Mouse (Mus musculus) spleen, embryonic (tissue): ENCODE data around the gene Tmem205.

Source experiments
- CTCF ChIA-PET: fragments of 350-600 bp; sonication (Branson Sonifier 250); formaldehyde crosslinking; loops from one replicate; lab custom pipeline; 2022; lab: Charles Lee

The Tmem205 gene

GRCm38 (mm10) chr9:21927208-21927753, at the start of gene Tmem205, which contains the start of gene Ccdc159:
Gene Tmem205 (minus strand): TSS chr9:21927556.
Gene Ccdc159 (plus strand): TSS chr9:21927471.
- CTCF ChIA-PET, result interaction anchor here (0.6 kb wide), 1 partner anchor 24 kb away, joined by 3 read pairs; no protein-coding TSS in a partner anchor

- CTCF ChIA-PET, result no interaction called here
Observed at GRCm38 (mm10) chr9:21976626-21977175, 49.3 kb upstream of the Tmem205 start.

- CTCF ChIA-PET, result no interaction called here
Observed at GRCm38 (mm10) chr9:21969304-21969703, 41.9 kb upstream of the Tmem205 start.

GRCm38 (mm10) chr9:21968883-21969282, 41.5 kb upstream of the Tmem205 start:
- CTCF ChIA-PET, result no interaction called here

- CTCF ChIA-PET, result no interaction called here
Observed at GRCm38 (mm10) chr9:21963417-21963816, 36.1 kb upstream of the Tmem205 start, which contains the start of gene Epor. Gene Epor (minus strand): TSS chr9:21963506.

GRCm38 (mm10) chr9:21962416-21963059, 35.2 kb upstream of the Tmem205 start:
- CTCF ChIA-PET, result no interaction called here

GRCm38 (mm10) chr9:21962010-21962409, 34.7 kb upstream of the Tmem205 start:
- CTCF ChIA-PET, result no interaction called here

GRCm38 (mm10) chr9:21961366-21961980, 34.1 kb upstream of the Tmem205 start:
- CTCF ChIA-PET, result interaction anchor here (0.6 kb wide), 1 partner anchor 118 kb away, joined by 6 read pairs; no protein-coding TSS in a partner anchor

- CTCF ChIA-PET, result interaction anchor here (0.6 kb wide), 1 partner anchor 118 kb away, joined by 6 read pairs; no protein-coding TSS in a partner anchor
Observed at GRCm38 (mm10) chr9:21960558-21961208, 33.3 kb upstream of the Tmem205 start.

- CTCF ChIA-PET, result no interaction called here
Observed at GRCm38 (mm10) chr9:21960135-21960534, 32.8 kb upstream of the Tmem205 start.

GRCm38 (mm10) chr9:21959244-21959643, 31.9 kb upstream of the Tmem205 start:
- CTCF ChIA-PET, result no interaction called here

- CTCF ChIA-PET, result no interaction called here
Observed at GRCm38 (mm10) chr9:21958372-21958771, 31.0 kb upstream of the Tmem205 start.

- CTCF ChIA-PET, result interaction anchor here (0.5 kb wide), 1 partner anchor 196 kb away, joined by 3 read pairs; no protein-coding TSS in a partner anchor
Observed at GRCm38 (mm10) chr9:21955570-21956281, 28.4 kb upstream of the Tmem205 start, which contains the start of gene Swsap1. Gene Swsap1 (plus strand): TSS chr9:21955755.

- CTCF ChIA-PET, result interaction anchor here (0.5 kb wide), 1 partner anchor 197 kb away, joined by 3 read pairs; no protein-coding TSS in a partner anchor
Observed at GRCm38 (mm10) chr9:21955225-21955569, 27.8 kb upstream of the Tmem205 start.

GRCm38 (mm10) chr9:21954635-21955034, 27.3 kb upstream of the Tmem205 start:
- CTCF ChIA-PET, result no interaction called here

GRCm38 (mm10) chr9:21953600-21953999, 26.2 kb upstream of the Tmem205 start:
- CTCF ChIA-PET, result interaction anchor here (0.7 kb wide), 1 partner anchor 143 kb away, joined by 8 read pairs; no protein-coding TSS in a partner anchor

- CTCF ChIA-PET, result interaction anchor here (0.6 kb wide), 1 partner anchor 56 kb away, joined by 3 read pairs; no protein-coding TSS in a partner anchor
Observed at GRCm38 (mm10) chr9:21951977-21952376, 24.6 kb upstream of the Tmem205 start.

- CTCF ChIA-PET, result interaction anchor here (0.6 kb wide), 1 partner anchor 11 kb away, joined by 3 read pairs; no protein-coding TSS in a partner anchor
Observed at GRCm38 (mm10) chr9:21950322-21950721, 23.0 kb upstream of the Tmem205 start.

GRCm38 (mm10) chr9:21948790-21949189, 21.4 kb upstream of the Tmem205 start:
- CTCF ChIA-PET, result interaction anchor here (0.5 kb wide), 1 partner anchor 341 kb away, joined by 5 read pairs; no protein-coding TSS in a partner anchor

- CTCF ChIA-PET, result no interaction called here
Observed at GRCm38 (mm10) chr9:21948146-21948545, 20.8 kb upstream of the Tmem205 start.
